8 mouse cellular contexts compared by ENCODE assay signal in the genomic region with DNA sequence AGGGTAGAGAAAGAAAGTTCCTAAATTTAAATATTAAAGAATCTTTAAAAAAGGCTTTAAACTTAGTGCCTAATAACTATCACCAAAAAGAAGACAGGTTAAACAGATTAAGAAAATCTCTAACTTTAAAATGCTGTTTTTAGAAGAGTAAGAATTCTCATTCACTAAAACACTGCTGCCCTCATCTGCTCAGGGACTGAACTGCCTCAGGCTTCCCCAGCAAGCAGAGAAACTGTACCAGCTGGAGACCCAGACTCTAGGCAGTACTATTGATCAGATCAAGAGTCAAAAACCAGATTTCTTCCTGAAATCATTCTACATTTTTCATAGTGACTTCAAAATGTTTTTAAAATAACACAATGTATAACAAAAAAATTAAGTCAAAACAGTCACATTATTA. TPM values are rescaled to one million over a fixed set of nuclear protein-coding genes. Genes with fewer than 3 reads are reported as not detected.
DNase-seq lines count a peak whose midpoint lies in the region; ATAC-seq and TF ChIP-seq lines count a peak whose summit lies in the region.

No protein-coding gene starts in this region.

- no peaks in the 10 kb centered on the region for H3K4me1 ChIP-seq in lung, postnatal 0 days (ENCODE audit: insufficient read depth, low read depth, low read length)
- no peaks in the 10 kb centered on the region for H3K4me1 ChIP-seq in midbrain, embryonic 10.5 days

- H3K27me3 ChIP-seq in lung, postnatal 0 days (replicated peaks; ENCODE audit: insufficient read depth, low read length), result no peaks in the 10 kb centered on the region
- no peaks in the 10 kb centered on the region for H3K27me3 ChIP-seq in midbrain, embryonic 10.5 days (ENCODE audit: low read depth, poor library complexity, severe bottlenecking)

- DNase-seq in gastrocnemius, adult 2 months, result no peak
- DNase-seq in gastrocnemius, postnatal 36 days, result no peak
- DNase-seq in lung, postnatal 0 days (ENCODE audit: low spot score), result peak; percentile 42
- DNase-seq in lung, postnatal 4 days, result no peak
- DNase-seq in adrenal gland, postnatal 25 days, result peak; percentile 13
- DNase-seq in lung, postnatal 14 days, result peak; percentile 12
- no peak for DNase-seq in midbrain, embryonic 10.5 days (ENCODE audit: low spot score)

- TF ChIP-seq CTCF in gastrocnemius, adult 2 months (IDR thresholded peaks at IDR 0.05), result peak; percentile 65
- TF ChIP-seq CTCF in lung, postnatal 0 days (IDR thresholded peaks at IDR 0.05), result peak; percentile 56

- intact Hi-C loops in gastrocnemius, adult 2 months (cut with DNase I), result loop anchor here (2.0 kb wide), 1 partner anchor 78 kb away; no protein-coding TSS in a partner anchor
- intact Hi-C loops in gastrocnemius, postnatal 36 days (cut with DNase I), result loop anchor here (5.0 kb wide), 1 partner anchor 74 kb away; no protein-coding TSS in a partner anchor

- no peak overlapping the region for H3K4me2 ChIP-seq in lung, postnatal 0 days (replicated peaks; ENCODE audit: low read depth, low read length)

- no peak overlapping the region for H3K9ac ChIP-seq in lung, postnatal 0 days (replicated peaks; ENCODE audit: low read depth)

- no peaks in the 10 kb centered on the region for H3K9me3 ChIP-seq in lung, postnatal 0 days (ENCODE audit: low read length)
- H3K9me3 ChIP-seq in midbrain, embryonic 10.5 days (replicated peaks), result no peaks in the 10 kb centered on the region

- H3K4me3 ChIP-seq in gastrocnemius, adult 2 months, result no peak overlapping the region
- no peak overlapping the region for H3K4me3 ChIP-seq in lung, postnatal 0 days (ENCODE audit: low read depth, low read length)
- H3K4me3 ChIP-seq in midbrain, embryonic 10.5 days, result no peak overlapping the region

- TF ChIP-seq EP300 in lung, postnatal 0 days (IDR thresholded peaks at IDR 0.05), result no peak

- ATAC-seq in lung, postnatal 0 days, result no peak
- ATAC-seq in erythroblast, adult 5-6 weeks (replicated peaks; ENCODE audit: low FRiP score, poor library complexity, severe bottlenecking), result no peak

- H3K36me3 ChIP-seq in lung, postnatal 0 days (ENCODE audit: insufficient read depth, low read length), result no peaks in the 10 kb centered on the region; the same call in 1 of the 2 replicates
- peaks cover 27% of the 10 kb centered on the region for H3K36me3 ChIP-seq in midbrain, embryonic 10.5 days

- H3K27ac ChIP-seq in gastrocnemius, adult 2 months, result no peak overlapping the region
- H3K27ac ChIP-seq in lung, postnatal 0 days (ENCODE audit: low read length), result no peak overlapping the region
- no peak overlapping the region for H3K27ac ChIP-seq in midbrain, embryonic 10.5 days (replicated peaks)

RNA-seq across cellular contexts. Expression of gene Rps12-ps3, which starts 5.5 kb away (rescaled TPM):
- 100 to 1,000 TPM; 256 to 333 TPM for total RNA-seq in gastrocnemius, adult 2 months (2021)
- 100 to 1,000 TPM; 252 to 259 TPM for total RNA-seq in gastrocnemius, postnatal 36 days (2021)
- polyA plus RNA-seq in lung, postnatal 0 days (2015; fragmentation: Nextera tagmentation; extraction: Ambion mirVana), result 24.0 and 25.3 TPM in 2 replicates
- total RNA-seq in adrenal gland, postnatal 25 days (2021), result 267 and 689 TPM in 2 replicates
- 144 and 176 TPM in 2 replicates for total RNA-seq in erythroblast, adult 5-6 weeks (2015; ENCODE audit: low replicate concordance)
- 58.3 and 69.0 TPM in 2 replicates for total RNA-seq in erythroblast, adult 5-6 weeks (2017; ENCODE audit: low replicate concordance)
- 4.5 and 17.0 TPM in 2 replicates for polyA plus RNA-seq in midbrain, embryonic 10.5 days (2016; fragmentation: Nextera tagmentation; extraction: Ambion mirVana)

RNA-seq across cellular contexts. Expression of gene Pdzd8, which starts 29.0 kb away (rescaled TPM):
- 10 to 100 TPM; 12.1 to 17.8 TPM for total RNA-seq in gastrocnemius, adult 2 months (2021)
- 10 to 100 TPM; 10.3 to 13.3 TPM for total RNA-seq in gastrocnemius, postnatal 36 days (2021)
- 6.3 and 6.8 TPM in 2 replicates for polyA plus RNA-seq in lung, postnatal 0 days (2015; fragmentation: Nextera tagmentation; extraction: Ambion mirVana)
- total RNA-seq in adrenal gland, postnatal 25 days (2021), result 34.8 and 38.9 TPM in 2 replicates
- total RNA-seq in erythroblast, adult 5-6 weeks (2015; ENCODE audit: low replicate concordance), result 23.4 and 30.2 TPM in 2 replicates
- 25.6 and 26.8 TPM in 2 replicates for total RNA-seq in erythroblast, adult 5-6 weeks (2017; ENCODE audit: low replicate concordance)
- 8.1 and 8.5 TPM in 2 replicates for polyA plus RNA-seq in midbrain, embryonic 10.5 days (2016; fragmentation: Nextera tagmentation; extraction: Ambion mirVana)

RNA-seq across cellular contexts. Expression of gene Slc18a2, which starts 55.9 kb away (rescaled TPM):
- under 1 TPM; 0.08 to 0.10 TPM for total RNA-seq in gastrocnemius, adult 2 months (2021)
- total RNA-seq in gastrocnemius, postnatal 36 days (2021), result under 1 TPM; 0.12 to 0.15 TPM
- 2.7 and 3.3 TPM in 2 replicates for polyA plus RNA-seq in lung, postnatal 0 days (2015; fragmentation: Nextera tagmentation; extraction: Ambion mirVana)
- 13.0 and 15.0 TPM in 2 replicates for total RNA-seq in adrenal gland, postnatal 25 days (2021)
- total RNA-seq in erythroblast, adult 5-6 weeks (2015; ENCODE audit: low replicate concordance), result 1.3 and 3.3 TPM in 2 replicates
- 0.85 and 1.7 TPM in 2 replicates for total RNA-seq in erythroblast, adult 5-6 weeks (2017; ENCODE audit: low replicate concordance)
- 12.4 and 15.4 TPM in 2 replicates for polyA plus RNA-seq in midbrain, embryonic 10.5 days (2016; fragmentation: Nextera tagmentation; extraction: Ambion mirVana)

Comparison
In these comparisons a context has a peak if more than half of its experiments do, and no peak if none do; other contexts are left out.
1. DNase-seq: peak in lung, postnatal 0 days (single experiment), adrenal gland, postnatal 25 days (single experiment) and lung, postnatal 14 days (single experiment); none in gastrocnemius, adult 2 months (single experiment), gastrocnemius, postnatal 36 days (0 of 2), lung, postnatal 4 days (0 of 2) and midbrain, embryonic 10.5 days (single experiment).